Mouse (Mus musculus) CD4-positive, CD25-positive, alpha-beta regulatory T cell, adult 4 months (primary cell): Measurements from ENCODE around the gene Gtf2ird1. TPM values are rescaled to one million over a fixed set of nuclear protein-coding genes. Genes with fewer than 3 reads are reported as not detected.
"Not testable (repeated sequence)": the region's sequence is repeated elsewhere in the genome, so short reads cannot be mapped to it uniquely, and the experiment has no call there.

ENCODE experiments used
- ATAC-seq: one replicate; pipeline ENCODE4 v1.8.0; 2017
- polyA plus RNA-seq, 2 experiments: library from polyadenylated mRNA; unstranded; fragments of 100-300 nt; shearing (Covaris generic); gene quantifications; one replicate each; pipeline ENCODE4 v1.2.1; 2017

The Gtf2ird1 gene
- polyA plus RNA-seq, 2 experiments from 2014 or later: 6.0 to 8.0 TPM

DNA sequence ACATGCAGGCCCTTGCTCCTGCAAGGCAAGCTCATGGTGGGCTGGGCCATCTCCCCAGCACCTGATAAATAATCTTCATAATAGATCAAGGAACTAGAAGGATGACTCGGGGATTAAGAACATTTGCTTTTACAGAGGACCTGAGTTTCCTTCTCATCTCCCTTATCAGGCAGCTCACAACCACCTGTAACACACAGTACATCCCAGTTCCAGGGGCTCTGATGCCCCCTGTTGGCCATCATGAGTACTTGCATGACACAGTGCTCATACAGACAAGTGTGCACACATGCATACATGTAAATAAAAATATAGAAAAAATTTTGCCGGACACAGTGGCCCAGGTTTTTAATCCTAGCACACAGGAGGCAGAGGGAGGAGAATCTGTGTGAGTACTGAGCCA lies 17.4 kb upstream of the Gtf2ird1 start:
- ATAC-seq: no peak

DNA sequence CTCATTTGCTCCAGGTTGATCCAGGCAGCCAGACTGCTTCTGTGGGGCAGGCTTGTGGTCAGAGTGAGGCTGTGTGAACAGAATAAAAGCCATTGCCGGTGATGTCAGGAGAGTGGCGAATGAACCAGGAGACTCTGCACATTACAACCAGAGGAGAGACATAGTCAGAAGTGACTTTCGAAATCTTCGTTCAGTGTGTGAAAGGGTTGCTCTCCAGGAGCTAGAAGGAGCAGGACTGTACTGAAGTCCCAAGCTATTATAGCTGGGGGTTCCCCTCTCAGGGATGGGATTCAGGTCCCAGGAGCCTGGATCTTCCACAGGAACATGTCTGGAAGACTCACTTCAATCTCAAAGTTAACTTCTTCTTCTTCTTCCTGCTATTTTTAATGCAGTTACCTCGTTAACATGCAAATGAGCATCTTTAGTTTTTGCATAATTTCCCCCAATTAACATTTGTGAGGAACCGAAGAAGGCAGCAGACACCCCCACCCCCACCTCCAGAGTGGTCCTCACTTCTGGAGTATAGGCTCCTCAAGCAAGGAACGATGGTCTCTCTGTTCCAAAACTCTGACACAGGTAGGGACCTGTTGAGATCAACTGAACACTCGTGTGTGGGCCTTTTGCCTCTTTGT lies 14.1 kb upstream of the Gtf2ird1 start:
- no peak for ATAC-seq

DNA sequence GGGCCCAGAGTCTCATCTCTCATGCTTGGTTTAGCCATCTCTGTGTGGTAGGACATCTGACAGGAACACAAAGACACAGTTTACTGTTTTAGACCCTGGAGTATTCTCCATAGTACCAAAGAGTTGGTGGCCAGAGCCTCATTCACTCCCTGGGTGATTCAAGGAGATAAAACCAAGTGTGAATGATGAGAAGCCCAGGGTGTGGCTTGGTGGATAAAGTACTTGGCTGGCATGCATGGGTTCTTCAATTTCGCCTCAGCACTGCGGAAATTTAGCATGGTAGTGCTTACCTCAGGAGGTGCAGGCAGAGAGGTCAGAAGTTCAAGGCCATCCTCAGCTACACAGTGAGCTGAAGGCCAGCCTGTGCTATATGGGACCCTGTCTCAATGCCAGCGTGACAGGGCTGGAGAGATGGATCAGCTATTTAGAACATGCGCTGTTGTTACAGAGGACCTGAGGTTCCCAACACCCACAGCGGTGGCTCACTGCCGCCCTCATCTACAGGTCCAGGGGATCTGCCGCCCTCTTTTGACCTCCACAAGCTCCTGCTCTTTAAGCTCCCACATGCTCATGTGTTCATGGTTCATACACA lies 13.1 kb upstream of the Gtf2ird1 start:
- ATAC-seq: no peak

DNA sequence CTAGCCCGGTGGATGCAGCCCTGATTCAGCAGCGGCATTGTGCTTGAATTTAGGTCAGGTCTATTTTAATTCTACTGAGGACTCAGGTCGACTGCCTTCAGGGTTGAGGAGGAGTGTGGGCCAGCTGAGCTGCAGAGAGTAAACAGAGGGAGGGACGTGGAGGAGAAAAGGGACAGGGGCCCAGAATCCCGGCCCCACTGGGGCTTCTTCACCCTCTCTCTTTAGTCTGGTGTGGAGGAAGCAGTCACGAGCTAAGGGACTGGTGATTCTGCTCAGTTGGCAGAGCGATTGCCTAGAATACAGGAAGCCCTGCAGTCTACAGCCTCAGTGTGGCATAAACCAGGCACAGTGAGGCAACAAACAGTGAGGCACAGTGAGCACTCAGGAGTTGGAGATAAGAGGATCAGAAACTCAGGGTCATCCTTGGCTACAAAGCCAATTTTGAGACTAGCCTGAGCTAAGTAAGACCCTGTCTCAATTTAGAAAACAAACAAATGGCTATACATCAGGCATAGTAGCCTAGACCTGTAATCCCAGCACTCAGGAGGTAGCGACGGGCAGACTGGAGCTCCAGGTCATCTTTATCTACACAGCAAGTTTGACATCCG lies 11.7 kb upstream of the Gtf2ird1 start:
- ATAC-seq: no peak

DNA sequence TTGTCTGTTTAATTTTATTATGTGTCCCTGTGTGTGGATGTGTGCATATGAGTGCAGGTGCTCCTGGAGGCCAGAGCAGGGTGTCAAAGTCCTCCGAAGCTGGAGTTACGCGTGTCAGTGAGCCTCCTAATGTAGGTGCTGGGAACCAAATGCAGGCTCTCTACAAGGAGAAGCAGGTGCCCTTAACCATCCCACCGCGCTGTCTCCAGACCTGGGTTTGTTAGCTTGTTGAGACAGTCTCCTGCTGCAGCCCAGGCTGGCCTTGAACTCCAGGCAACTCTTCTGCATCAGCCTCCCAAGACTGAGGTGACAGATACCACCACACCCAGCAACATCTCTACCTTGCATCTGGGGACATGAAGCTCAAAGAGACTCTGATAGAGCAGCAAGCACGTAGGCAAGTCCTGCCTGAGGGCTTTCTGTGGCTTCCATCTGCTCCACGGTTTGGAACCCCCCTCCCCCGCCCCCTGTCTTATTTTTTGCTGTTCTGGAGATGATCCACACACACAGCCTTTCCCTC lies 10.6 kb upstream of the Gtf2ird1 start:
- no peak for ATAC-seq

DNA sequence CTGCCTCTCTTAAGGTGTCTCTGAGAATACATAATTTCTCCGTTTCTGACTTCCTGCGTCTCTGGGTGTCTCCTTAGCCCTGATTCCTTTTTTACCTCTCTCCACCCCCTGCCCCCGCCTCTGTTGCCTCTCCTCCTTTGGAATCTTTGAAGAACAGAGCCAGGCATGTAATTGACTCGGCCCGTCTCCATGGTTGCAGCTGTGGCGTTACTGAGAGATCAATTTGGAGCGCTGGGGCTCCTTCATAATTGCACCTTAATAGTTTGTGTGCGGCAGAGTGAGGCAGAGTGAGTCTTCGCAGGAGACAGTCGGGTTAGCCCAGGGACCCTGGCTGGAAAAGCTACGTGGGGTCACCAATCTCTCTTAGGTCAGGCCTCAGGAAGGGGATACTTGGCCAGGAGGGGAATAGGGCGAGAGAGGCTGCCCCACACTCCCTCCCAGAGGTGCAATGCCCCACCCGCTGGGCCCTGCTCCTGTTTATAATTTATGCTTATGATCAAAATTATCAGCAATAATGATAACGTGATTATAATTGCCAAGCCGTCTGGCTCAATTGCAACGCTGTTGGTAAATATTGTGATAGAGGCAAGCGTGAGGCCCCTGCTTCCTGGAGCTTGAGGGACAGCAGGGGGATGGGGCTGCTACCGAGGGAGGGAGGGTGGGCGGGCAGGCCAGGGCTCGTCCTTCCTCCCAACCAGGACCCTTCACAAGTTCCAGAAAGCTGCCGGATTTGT lies 9.9 kb upstream of the Gtf2ird1 start:
- no peak for ATAC-seq

DNA sequence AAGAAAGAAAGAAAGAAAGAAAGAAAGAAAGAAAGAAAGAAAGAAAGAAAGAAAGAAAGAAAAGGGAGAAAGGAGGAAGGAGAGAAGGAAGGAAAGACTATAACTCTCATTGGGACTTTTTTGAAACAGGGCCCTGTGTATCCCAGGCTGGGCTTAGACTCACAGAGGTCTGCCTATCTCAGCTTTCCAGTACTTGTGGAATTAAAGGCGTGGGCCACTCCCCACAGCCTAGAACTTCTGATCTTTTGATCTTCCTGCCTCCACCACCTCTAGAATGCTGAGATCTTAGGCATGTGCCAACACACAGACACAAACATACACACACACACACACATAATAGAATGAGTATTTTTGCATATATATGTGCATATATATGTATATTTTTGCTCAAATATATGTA lies 8.7 kb upstream of the Gtf2ird1 start:
- no peak for ATAC-seq

DNA sequence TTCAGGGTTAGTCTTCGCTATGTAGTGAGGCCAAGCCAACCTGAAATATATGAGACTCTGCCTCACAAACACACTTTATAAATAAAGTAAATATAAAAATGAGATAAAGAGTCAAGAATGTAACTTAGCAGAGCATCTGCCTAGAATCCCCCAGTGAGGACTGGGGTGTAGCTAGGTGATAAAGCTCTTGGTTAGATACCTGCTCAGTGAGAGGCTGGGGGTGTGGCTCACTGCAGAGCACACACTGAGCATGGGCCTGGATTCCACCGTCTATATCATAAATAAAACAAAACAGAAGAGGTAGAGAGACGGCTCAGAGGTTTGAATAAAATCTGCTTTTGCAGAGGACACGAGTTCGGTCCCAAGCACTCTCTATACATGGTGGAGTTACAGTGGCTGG lies 7.7 kb upstream of the Gtf2ird1 start:
- no peak for ATAC-seq

DNA sequence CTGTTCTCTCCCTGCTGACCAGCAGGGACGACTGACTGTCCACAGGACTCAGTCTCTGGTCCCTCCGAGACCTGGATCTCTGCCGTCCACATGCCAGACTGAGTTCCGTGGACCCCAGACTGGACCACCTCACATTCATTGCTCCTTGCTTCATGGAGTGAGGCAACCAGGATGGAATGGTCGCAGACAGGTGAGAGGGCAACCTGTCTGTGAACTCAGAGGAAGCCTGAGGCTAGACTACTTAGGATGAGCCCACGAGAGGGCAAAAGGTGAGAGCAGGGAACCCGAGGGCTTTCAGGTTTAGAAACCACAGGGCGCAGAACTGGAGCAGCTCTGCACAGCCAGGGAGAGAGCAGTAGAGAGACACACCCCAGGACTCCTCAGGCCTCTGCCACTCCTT lies 6.2 kb upstream of the Gtf2ird1 start:
- ATAC-seq: no peak

DNA sequence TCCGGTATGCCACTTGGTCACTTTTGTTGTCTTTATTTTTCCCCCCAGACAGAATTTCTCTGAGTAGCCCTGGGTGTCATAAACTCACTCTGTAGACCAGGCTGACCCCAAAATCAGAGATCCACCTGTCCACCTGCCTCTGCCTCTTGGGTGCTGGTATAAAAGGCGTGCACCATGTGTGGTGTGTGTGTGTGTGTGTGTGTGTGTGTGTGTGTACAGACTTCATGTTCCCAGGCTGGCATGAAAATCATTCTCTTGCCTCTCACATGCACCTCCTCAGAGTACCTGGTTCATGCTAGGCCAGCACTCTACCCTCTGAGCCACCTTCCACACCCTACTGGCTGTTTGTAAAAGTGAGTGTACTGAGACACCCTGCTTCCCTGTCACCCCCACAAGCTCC lies 5.8 kb upstream of the Gtf2ird1 start:
- ATAC-seq: no peak

DNA sequence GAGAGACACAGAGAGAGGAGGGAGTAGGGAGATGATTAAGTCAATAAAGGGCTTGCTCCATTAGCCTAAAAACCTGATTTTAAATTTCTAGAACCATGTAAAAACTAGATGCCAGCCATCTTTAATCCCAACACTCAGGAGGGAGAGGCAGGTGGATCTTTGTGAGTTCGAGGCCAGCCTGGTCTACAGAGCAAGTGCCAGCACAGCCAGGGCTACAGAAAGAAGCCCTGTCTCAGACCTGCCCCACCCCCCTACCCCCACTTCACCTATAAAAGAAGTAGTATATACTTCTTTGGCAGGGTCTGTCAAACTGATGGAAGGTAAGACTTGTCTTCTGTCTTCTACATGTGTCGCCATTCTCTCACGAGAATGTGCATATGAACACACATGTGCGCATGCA lies 4.0 kb upstream of the Gtf2ird1 start:
- no peak for ATAC-seq

DNA sequence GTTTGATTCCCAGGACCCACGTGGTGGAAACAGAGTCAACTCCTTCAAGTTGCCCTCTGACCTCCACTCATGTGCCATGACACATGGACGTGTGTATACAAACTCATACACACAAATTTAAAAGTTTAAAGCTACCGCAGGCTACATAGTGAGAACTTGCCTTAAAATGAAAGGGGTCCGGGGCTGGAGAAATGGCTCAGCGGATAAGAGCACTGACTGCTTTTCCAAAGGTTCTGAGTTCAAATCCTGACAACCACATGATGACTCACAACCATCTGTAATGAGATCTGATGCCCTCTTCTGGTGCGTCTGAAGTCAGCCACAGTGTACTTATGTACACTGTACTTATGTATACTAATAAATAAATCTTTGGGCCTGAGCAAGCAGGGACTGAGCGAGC lies 2.6 kb upstream of the Gtf2ird1 start:
- ATAC-seq: no peak

DNA sequence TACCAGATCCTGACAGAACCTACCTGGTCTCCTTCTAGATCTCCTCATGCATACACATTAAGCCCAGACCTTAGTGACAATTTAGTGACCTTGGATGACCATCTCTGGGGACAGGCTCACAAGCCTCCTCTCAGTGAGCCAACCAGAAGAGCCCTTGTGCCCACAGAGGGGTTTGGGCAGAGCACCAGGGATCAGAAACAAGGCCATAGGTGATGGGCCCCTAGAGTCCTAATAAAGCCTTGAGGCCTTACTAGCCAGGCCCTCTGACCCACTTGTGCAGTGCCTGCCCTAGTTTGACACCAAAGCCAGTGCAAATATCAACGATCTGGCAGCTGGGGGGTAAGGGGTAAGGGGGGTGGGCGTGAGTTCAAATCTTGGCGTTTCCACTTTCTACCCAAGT lies 1.9 kb upstream of the Gtf2ird1 start:
- no peak for ATAC-seq

DNA sequence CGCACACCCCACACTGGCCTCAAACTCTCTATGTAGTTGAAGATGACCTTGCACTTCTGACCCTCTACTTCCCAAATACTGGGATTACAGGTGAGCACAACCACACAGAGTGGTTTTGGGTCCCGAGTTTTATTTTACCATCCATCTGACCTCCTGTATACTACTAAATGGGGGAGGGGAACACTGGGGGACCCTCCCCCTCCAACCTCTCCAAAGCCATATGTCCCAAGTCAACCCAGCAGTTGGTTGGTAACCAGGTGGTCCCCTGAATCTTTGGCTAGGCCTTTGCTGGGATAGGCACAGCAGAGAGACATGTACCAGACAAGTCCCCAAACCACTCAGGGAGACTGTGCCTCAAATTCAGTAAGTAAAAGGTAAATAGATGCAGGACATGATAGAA lies 855 bp upstream of the Gtf2ird1 start:
- no peak for ATAC-seq

DNA sequence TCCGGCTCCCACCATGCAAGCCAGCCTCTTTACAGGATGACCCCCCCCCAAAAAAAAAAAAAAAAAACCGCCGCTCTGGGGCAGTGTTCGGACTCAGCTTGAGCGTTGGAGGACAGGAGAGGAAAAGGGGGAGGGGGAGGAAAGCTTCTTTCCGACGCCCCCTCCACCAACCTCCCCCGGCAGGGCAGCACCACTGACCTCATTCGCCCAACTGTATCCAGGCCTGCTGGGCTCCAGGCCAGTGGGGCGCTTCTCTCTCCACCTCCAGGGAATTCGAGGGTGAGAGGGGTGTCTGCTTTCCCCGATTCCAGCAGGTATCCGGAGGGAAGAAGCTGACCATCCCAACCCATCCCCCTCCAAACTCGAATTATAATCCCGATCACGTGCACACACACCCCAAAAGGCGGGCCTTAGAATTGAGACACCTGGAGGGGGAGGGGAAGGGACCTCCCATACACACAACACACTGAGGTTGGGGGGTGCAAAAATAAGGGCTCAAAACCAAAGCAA lies 547 bp downstream of the Gtf2ird1 start:
- peak; percentile 48 for ATAC-seq

DNA sequence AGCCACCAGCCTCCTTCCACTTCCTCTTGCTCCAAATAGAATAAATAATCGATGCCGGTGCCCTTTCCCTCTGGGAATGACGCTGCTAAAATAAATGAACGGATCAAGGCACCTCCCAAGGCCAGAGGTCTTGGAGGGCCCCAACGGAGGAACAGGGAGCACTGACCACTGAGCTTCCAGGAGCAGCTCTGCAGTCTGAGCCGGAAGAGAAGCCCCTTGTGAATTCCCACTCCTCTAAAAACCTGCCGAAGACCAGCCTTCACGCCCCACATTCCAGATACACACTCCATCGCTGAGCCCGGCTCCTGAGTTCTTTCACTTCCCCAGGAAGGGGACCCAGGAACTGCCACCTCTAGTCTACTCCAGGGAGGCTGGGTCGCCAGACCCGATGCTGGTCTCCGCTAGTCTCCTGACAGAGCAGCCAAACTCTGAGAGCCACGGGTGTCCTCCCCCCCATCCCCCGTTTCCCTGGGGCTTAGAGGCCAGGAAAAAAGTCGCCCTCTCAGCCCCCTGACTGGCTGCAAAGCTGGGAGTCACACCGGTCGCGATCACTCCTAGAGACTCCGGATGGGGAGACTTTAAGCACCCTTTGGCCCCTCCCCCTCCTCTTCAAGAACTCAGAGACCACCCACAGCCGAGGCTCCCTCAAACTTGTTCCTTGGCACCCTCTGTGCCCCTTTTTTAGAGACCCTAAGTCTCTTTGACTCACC lies 1.2 kb downstream of the Gtf2ird1 start:
- peak; percentile 54 for ATAC-seq

DNA sequence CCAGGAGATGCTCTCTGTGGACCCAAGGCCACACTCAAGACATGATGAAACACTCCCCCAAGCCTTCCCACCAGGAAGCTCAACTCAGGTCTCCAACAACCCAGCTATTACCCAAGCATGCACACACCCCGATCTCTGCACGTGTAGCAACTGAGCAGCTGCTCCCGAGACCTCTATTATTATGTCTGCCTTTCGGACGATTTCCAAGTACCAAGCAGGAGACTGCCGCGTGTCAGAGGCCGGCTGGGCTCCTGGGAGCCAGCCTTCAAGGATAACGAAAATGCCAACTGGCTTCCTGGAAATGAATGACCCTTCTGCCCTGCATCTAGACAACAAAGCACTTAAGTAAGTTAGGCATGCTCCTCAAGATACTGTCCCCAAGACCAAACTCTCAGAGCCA lies 2.1 kb downstream of the Gtf2ird1 start:
- ATAC-seq: no peak

DNA sequence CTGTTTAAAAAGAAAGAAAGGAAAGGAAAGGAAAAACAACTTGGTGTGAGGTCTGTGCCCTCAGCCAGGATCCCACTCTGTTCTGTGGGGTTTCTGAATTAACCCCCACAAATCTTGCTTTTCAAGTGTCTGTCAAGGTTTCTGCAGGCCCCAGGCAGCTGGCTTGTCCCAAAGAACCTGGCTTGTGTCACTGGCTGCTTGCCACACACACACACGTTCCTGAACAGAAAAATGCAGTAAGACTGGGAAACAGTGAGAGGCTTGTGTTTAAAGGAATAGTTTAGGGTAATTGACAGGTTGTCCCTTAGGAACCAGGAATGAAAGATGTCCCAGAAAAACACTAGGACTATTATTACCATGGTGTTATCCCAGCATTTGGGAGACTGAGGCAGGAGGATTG lies 2.9 kb downstream of the Gtf2ird1 start:
- no peak for ATAC-seq

DNA sequence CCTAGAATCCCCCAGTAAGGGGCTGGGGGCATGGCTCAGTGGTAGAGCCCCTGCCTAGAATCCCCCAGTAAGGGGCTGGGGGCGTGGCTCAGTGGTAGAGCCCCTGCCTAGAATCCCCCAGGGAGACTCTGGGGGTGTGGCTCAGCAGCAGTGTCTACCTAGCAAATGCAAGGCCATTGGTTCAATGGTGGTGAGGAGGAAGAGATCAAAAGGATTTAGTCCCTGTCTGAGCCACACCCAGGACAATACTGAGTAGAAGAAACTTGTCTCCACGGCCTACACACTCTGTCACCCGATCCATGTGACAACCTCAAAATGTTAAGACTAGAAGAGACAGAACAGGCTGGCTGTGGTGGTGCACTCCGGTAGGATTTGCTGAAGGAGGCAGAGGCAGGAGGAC lies 9.8 kb downstream of the Gtf2ird1 start:
- not testable (repeated sequence) for ATAC-seq

DNA sequence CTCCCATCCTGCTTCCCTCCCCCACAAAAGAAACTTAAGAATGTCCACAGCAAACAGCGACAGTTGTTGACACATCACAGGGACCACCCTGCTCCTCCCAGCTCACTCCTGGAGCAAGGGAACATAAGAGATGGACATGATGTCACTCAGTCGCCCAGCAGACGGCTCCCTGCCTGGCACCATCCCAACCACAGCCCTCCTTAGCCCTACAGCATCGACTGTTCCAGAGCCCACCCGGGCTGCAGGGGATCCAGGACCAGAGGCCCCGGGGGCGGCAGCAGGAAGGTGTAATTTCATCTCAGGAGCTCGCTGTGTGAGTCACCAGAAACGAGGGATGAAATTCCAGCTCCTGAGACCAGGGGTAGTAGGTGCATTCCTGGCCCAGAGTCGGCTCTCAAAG lies 10.6 kb downstream of the Gtf2ird1 start:
- ATAC-seq: no peak

DNA sequence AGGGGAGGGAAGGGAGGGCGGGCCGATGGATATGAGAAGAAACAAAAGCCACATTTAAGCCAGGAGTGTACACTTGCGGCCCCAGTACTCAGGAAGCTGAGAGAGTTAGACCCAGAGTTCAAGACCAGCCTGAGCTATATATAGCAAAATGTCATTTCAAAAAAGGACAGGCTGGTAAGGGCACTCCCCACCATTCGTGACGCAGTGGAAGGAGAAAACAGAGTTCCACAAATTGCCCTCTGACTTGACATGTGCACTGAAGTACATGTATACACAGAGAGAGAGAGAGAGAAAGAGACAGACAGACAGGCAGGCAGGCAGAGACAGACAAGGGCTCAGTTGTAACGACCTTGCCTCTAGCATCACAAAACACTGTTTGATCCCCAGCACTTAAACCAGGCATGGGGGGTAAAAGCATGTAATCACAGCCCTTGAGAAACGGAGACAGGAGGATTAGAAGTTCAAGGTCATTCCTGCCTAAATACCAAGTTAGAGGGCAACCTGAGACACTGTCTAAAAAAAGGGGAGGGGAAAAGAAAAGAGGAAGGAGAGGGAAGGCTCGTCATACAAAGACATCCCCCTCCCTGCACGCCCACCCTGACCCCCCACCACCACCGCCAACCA lies 11.2 kb downstream of the Gtf2ird1 start:
- peak; percentile 39 for ATAC-seq

DNA sequence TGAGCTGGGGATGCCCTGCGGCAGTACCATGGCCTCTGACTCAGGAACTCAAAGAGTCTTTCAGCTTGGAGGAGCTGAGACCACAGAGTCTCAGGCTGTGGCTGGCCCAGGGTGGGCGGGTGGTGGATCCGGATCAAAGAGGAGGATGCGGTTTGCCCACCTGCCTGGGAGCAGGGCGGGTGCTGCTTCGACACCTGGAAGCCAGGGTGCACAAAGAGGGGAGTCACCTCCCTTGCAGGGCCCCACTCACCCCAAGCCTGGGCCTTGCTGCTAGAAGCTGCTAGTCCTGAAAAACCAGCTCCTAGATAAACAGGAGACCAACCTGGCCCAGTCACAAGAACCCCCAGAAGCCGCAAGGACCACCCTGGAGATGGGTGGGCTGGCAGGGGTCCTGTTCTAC lies 12.0 kb downstream of the Gtf2ird1 start:
- ATAC-seq: peak; percentile 81
